Comparison of ENCODE assay signal across 16 mouse cellular contexts in the genomic region with DNA sequence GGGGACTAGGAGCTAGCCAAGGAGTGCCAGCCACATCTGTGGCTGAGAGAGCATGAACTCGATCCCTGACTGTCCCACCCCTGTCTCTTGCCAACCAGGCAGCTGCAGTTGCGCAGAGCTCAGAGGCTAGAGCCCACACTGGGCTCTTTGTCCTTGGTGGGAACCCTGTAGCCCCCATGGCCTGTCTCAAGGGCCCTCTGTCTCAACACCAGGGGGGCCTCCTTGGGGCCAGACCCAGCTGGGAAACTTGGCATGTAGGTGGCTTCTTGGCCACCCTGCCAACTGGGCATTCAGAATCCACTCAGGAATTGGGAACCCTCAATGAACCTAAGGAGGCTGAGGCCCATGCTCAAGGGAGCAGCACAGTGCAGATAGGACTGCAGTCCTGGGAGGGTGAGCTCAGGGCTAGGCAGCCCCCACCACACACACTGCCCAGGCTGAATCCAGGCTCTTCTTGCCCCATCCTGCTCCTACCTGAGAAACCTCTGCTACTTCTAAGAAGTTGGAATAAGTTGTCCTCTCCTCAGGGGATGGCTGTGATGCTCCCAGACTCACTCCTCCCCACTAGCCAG. TPM values are rescaled to one million over a fixed set of nuclear protein-coding genes. Genes with fewer than 3 reads are reported as not detected.
DNase-seq lines count a peak whose midpoint lies in the region; ATAC-seq and TF ChIP-seq lines count a peak whose summit lies in the region.
"Had no signal": no experiment of that assay in that cellular context is flagged by ENCODE, and none has a peak within 500 bp of the region (broad histone marks: within the 10 kb centered on the region; RNA-seq: fewer than 3 reads in every experiment).

No protein-coding gene starts in this region.

- H3K9me3 ChIP-seq in hindbrain, postnatal 0 days (ENCODE audit: low read length), result no peaks in the 10 kb centered on the region
- H3K9me3 ChIP-seq: heart, embryonic 15.5 days had no signal

- 47% methylated on average over 2 of the region's 2 CpGs for WGBS in hindbrain, postnatal 0 days

- H3K4me3 ChIP-seq in layer of hippocampus, adult 2 months, result no peak overlapping the region
- no peak overlapping the region for H3K4me3 ChIP-seq in hindbrain, postnatal 0 days (ENCODE audit: low read length)
- H3K4me3 ChIP-seq: heart, embryonic 15.5 days had no signal

- no peaks in the 10 kb centered on the region for H3K36me3 ChIP-seq in hindbrain, postnatal 0 days (ENCODE audit: insufficient read depth, low read length)
- H3K36me3 ChIP-seq: heart, embryonic 15.5 days had no signal

- no peak overlapping the region for H3K9ac ChIP-seq in hindbrain, postnatal 0 days (replicated peaks; ENCODE audit: low read length)
- H3K9ac ChIP-seq: heart, embryonic 15.5 days; liver, postnatal 0 days had no signal

- H3K27me3 ChIP-seq in hindbrain, postnatal 0 days (ENCODE audit: insufficient read depth, low read length), result no peaks in the 10 kb centered on the region

- peaks cover 20% of the 10 kb centered on the region; the same call in 1 of the 2 replicates for H3K4me1 ChIP-seq in hindbrain, postnatal 0 days (ENCODE audit: insufficient read depth, low read length)

- ATAC-seq in hindbrain, postnatal 0 days, result peak; percentile 41; the same call in 1 of the 2 replicates
- ATAC-seq: activated CD4-positive, CD25-positive, alpha-beta regulatory T cell, adult 4 months; inflammation-experienced regulatory T-cells, adult 6 months; liver, postnatal 0 days had no signal

- H3K27ac ChIP-seq in layer of hippocampus, adult 2 months, result peak overlapping the region; percentile 90
- H3K27ac ChIP-seq in hindbrain, postnatal 0 days, result peak overlapping the region; percentile 86
- H3K27ac ChIP-seq: heart, embryonic 15.5 days; kidney, postnatal 0 days had no signal

- DNase-seq in layer of hippocampus, adult 2 months (ENCODE audit: low spot score in 2 of 2), result no peak
- DNase-seq in layer of hippocampus, adult 9-10 months (ENCODE audit: low spot score), result no peak
- peak; percentile 47 for DNase-seq in right cerebral cortex, postnatal 14 days
- DNase-seq in right cerebral cortex, adult 18-20 months, result no peak
- peak; percentile 66 for DNase-seq in hindbrain, postnatal 0 days (ENCODE audit: low spot score)
- DNase-seq in embryo, embryonic 9.5 days (ENCODE audit: extremely low spot score), result no peak
- no peak for DNase-seq in T-cell, adult 2 months (ENCODE audit: low spot score)
- DNase-seq: gastrocnemius, postnatal 36 days; left cerebral cortex, postnatal 4 days; liver, postnatal 0 days; lung, postnatal 4 days; thymus, adult 2 months had no signal

- H3K4me2 ChIP-seq in hindbrain, postnatal 0 days (ENCODE audit: low read depth, low read length), result no peak overlapping the region; the same call in 1 of the 2 replicates
- H3K4me2 ChIP-seq: heart, embryonic 15.5 days had no signal

- no peak for TF ChIP-seq CTCF in layer of hippocampus, adult 2 months (conservative IDR thresholded peaks at IDR 0.05)
- TF ChIP-seq CTCF in hindbrain, postnatal 0 days (IDR thresholded peaks at IDR 0.05; ENCODE audit: low read depth), result no peak

RNA-seq across cellular contexts. Expression of gene Rap1gap, which starts 15.5 kb away (rescaled TPM):
- 100 to 1,000 TPM; 281 to 291 TPM for total RNA-seq in layer of hippocampus, adult 2 months (2021)
- total RNA-seq in hindbrain, postnatal 0 days (2014; rRNA removed), result 277 and 282 TPM in 2 replicates
- 105 and 110 TPM in 2 replicates for polyA plus RNA-seq in hindbrain, postnatal 0 days (2015; fragmentation: Nextera tagmentation; extraction: Ambion mirVana)

Comparison
In these comparisons a context has a peak if more than half of its experiments do, and no peak if none do; other contexts are left out.
1. DNase-seq: peak in right cerebral cortex, postnatal 14 days (single experiment) and hindbrain, postnatal 0 days (single experiment); none in layer of hippocampus, adult 2 months (0 of 2), layer of hippocampus, adult 9-10 months (single experiment), right cerebral cortex, adult 18-20 months (single experiment), embryo, embryonic 9.5 days (single experiment) and T-cell, adult 2 months (single experiment).